Mouse (Mus musculus) adrenal gland (tissue): ENCODE data around the gene Zdhhc1.

ENCODE experiments used
- intact Hi-C: fragments of 180-260 bp; cut with DNase I; formaldehyde crosslinking; loops from one replicate; pipeline ENCODE4 v1.15.1; 2025

Zdhhc1 gene

GRCm38 (mm10) chr8:105481453-105481852 is 15.2 kb downstream of the Zdhhc1 start:
- intact Hi-C loops = loop anchor here (5.0 kb wide), 1 partner anchor 71 kb away; no protein-coding TSS in a partner anchor

GRCm38 (mm10) chr8:105481013-105481412 is 15.7 kb downstream of the Zdhhc1 start:
- intact Hi-C loops = loop anchor here (5.0 kb wide), 1 partner anchor 71 kb away; no protein-coding TSS in a partner anchor

GRCm38 (mm10) chr8:105477792-105478191 is 18.9 kb downstream of the Zdhhc1 start:
- intact Hi-C loops = loop anchor here (5.0 kb wide), 2 partner anchors 35 to 120 kb away; no protein-coding TSS in a partner anchor

- intact Hi-C loops = loop anchor here (5.0 kb wide), 2 partner anchors 35 to 120 kb away; no protein-coding TSS in a partner anchor
Measured at GRCm38 (mm10) chr8:105476628-105477413, 19.9 kb downstream of the Zdhhc1 start.

- intact Hi-C loops = loop anchor here (5.0 kb wide), 2 partner anchors 34 to 119 kb away; no protein-coding TSS in a partner anchor
Measured at GRCm38 (mm10) chr8:105476161-105476560, 20.5 kb downstream of the Zdhhc1 start.

DNA sequence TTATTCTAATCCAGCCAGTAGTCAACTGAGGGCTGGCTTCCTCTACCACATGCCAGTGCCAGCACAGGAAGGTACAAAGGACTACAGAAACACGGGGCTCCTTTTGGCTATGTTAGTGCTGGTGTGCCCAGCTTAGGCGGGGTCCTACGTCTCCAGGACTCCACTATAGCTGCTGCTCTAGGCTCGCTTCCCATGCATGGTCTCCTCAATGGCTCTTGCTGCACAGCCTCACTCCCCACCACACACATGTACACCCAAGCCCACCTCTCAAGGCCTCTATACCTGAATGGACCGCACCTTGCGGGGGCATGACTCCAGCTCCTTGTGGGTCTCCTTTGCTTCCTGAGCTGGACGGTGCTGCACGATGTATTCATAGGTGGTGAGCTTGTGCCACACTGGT is 21.0 kb downstream of the Zdhhc1 start:
- intact Hi-C loops = loop anchor here (5.0 kb wide), 2 partner anchors 33 to 118 kb away; no protein-coding TSS in a partner anchor

- intact Hi-C loops = loop anchor here (5.0 kb wide), 2 partner anchors 33 to 118 kb away; no protein-coding TSS in a partner anchor
Measured at GRCm38 (mm10) chr8:105475254-105475653, 21.4 kb downstream of the Zdhhc1 start.

GRCm38 (mm10) chr8:105474680-105475079 is 22.0 kb downstream of the Zdhhc1 start:
- intact Hi-C loops = loop anchor here (5.0 kb wide), 2 partner anchors 32 to 117 kb away; no protein-coding TSS in a partner anchor

GRCm38 (mm10) chr8:105473816-105474606 is 22.7 kb downstream of the Zdhhc1 start:
- intact Hi-C loops = no loop called here

- intact Hi-C loops = no loop called here
Measured at GRCm38 (mm10) chr8:105472983-105473382, 23.7 kb downstream of the Zdhhc1 start.

DNA sequence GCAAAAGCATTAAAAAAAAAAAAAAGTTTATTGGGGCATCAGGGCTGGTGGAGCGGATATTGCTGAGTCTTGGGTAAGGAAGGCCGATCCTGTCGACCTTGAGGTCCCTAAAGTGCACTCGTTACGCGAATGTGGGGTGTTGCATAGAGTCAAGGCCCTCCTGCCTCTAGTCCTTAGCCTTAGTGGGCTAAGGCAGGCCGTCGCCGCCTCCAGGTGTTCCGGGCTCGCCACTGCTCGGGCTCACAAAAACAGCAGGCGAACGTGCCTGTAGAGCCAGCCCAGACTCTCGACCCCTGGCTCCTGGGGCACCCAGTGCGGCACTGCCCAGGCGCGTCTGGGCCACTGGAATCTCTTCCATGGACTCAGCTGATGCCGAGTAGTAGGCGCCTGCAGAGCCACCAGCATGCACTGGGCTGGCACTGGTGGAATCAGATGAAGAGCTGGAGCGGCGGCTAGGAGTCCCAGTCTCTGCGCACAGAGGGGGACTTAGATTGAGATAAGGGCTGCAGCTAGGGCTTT is 24.2 kb downstream of the Zdhhc1 start:
- intact Hi-C loops = no loop called here

GRCm38 (mm10) chr8:105471314-105472015 is 25.2 kb downstream of the Zdhhc1 start, which contains the start of gene Tppp3:
TSS of gene Tppp3 (minus strand) at chr8:105471526.
- intact Hi-C loops = no loop called here

GRCm38 (mm10) chr8:105470681-105471313 is 25.9 kb downstream of the Zdhhc1 start:
- intact Hi-C loops = no loop called here

DNA sequence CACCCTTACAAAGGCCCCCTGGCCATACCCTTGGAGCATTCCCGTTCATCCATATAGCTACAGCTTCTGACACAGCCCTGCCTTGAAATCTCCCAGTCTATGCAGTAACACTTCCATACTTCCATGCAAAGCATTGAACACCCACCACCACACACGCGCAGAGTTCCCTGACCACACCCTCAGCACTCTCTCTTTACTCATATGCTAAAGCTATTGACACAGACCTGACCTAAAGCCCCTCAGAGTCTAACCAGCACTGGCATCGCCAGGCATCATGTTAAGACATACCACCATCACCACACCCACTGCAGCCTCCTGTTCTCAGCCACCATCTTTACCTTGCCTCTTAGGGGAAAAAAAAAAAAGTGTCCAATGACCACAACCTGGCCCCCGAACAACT is 26.4 kb downstream of the Zdhhc1 start:
- intact Hi-C loops = no loop called here

- intact Hi-C loops = no loop called here
Measured at GRCm38 (mm10) chr8:105469816-105470215, 26.9 kb downstream of the Zdhhc1 start.

DNA sequence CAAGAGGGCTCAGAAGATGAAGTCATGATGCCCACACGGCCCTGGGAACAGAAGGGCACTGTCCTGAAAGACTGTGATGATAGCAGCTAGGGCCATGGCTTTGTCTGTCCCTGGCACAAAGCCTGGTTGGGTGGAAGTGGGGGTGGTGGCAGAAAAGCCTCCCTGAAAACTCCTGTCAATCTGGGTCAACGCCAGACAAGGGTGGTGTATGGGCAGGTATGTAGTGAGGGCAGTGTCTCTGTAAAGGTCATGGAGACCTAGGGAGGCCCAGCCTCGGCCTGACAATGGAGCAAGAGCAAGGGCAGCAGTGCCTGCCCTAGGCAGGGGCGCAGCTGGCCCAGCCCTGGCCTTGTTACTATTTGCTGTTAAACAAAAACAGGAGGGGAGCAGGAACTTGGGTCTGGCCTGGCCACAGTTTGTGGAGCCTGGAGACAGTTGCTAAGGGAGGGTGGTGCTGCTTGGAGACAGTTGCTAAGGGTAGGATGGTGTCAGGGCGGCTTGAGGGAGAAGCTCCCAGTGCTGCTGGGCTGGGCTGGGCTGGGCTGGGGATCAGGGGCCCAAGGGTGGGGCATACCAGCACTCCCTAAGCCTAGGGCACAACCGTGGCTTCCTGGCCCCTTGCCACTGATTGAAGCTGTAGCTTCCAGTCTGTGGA is 27.5 kb downstream of the Zdhhc1 start:
- intact Hi-C loops = no loop called here

DNA sequence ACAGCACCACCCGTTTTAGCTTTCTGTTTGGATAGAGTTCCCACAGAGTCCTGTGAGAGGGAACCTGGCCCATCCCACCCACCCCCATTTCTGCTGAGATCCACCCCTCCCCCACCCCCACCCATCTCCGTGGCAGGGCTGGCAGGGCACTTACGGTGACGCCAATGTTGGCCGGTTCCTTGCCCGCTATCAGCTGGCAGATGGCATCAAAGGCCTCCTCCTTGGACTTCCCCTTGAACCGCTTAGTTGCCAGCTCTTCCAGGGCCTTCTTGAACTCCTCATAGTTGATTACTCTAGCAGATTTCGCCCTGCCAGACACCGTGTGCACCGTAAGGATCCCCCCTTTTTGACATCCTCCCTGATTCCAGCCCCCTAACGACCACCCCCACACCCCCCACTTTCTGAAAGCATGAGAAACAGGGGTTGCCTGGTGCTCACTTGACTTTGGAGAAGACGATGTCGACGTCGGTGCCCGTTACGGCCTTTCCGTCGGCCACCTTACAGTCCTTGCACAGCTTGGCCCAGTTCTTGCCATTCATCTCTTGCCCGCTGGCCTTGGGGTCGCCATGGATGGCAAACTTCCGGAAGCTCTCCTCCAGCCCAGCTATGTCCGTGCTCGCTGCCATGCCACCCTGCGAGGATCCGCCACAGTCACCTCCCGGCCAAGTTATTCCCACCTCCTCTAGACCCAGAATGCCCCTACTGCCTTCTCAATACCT is 28.5 kb downstream of the Zdhhc1 start:
- intact Hi-C loops = no loop called here

DNA sequence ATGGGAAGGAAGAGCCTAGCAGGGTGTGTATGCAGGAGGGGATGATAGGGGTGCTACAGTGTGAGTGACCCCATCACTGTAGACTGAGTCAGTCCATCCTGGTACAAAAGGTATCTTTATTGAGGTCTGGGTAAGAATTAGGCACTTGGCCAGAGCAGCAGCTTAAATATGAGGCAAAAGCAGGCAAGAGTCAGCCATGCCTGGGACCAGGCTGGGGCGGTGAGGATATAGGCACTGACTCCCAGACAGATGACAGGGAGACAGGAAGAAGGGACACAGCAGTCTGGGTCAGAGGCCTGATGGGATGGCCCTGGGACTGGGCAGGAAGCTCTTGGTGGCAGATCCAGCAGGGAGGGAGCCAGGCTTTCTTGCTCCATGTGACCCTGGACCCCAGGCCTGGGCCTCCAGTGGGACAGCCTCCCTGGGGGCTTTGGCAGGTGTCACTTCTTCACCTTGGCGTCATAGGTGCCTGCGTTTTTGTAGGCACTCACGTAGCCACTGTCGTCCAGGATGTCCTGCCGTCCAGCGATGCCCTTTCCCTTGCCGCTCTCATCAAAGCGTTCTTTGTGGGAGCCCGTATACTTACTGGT is 29.2 kb downstream of the Zdhhc1 start:
- intact Hi-C loops = no loop called here
